Mouse (Mus musculus) liver, embryonic 13.5 days (tissue): ENCODE results near the gene Rgs16. TPM values are rescaled to one million over a fixed set of nuclear protein-coding genes. Genes with fewer than 3 reads are reported as not detected.
"Not testable (repeated sequence)": the region's sequence is repeated elsewhere in the genome, so short reads cannot be mapped to it uniquely, and the experiment has no call there.

Experiments
- ATAC-seq: fragments of 200-750 bp; cut with Nextera tagmentation; 2 replicates; pipeline ENCODE4 v1.8.0; 2017; ENCODE audit warnings: low read depth, mild to moderate bottlenecking, moderate number of reproducible peaks, moderate library complexity
- DNase-seq: peaks from one replicate; pipeline ENCODE4 v3.0.0; 2022
- H3K27ac ChIP-seq: fragments of 300-500 bp; sonication (generic); 2 replicates; pipeline ENCODE4 v1.5.1; 2015; ENCODE audit warnings: moderate library complexity, mild to moderate bottlenecking, inconsistent platforms
- H3K27me3 ChIP-seq: fragments of 300-500 bp; sonication (generic); 2 replicates; pipeline ENCODE4 v1.6.1; 2015; ENCODE audit warnings: mild to moderate bottlenecking, inconsistent platforms
- H3K36me3 ChIP-seq: fragments of 300-500 bp; sonication (generic); 2 replicates; pipeline ENCODE4 v1.6.1; 2015; ENCODE audit warnings: mild to moderate bottlenecking, inconsistent platforms
- H3K4me1 ChIP-seq: fragments of 300-500 bp; sonication (generic); replicated peaks from 2 replicates; pipeline ENCODE4 v1.6.1; 2015; ENCODE audit warnings: inconsistent platforms
- H3K4me2 ChIP-seq: fragments of 300-500 bp; sonication (generic); 2 replicates; pipeline ENCODE4 v1.6.1; 2015; ENCODE audit warnings: inconsistent platforms, mild to moderate bottlenecking, moderate library complexity
- H3K4me3 ChIP-seq: fragments of 300-500 bp; sonication (generic); replicated peaks from 2 replicates; pipeline ENCODE4 v1.5.1; 2015; ENCODE audit warnings: mild to moderate bottlenecking, inconsistent platforms
- H3K9ac ChIP-seq: fragments of 300-500 bp; sonication (generic); 2 replicates; pipeline ENCODE4 v1.6.1; 2015; ENCODE audit warnings: mild to moderate bottlenecking, inconsistent platforms
- H3K9me3 ChIP-seq: fragments of 300-500 bp; sonication (generic); replicated peaks from 2 replicates; pipeline ENCODE4 v1.6.1; 2016; ENCODE audit warnings: inconsistent platforms
- WGBS: fragments of 180-500 bp; shearing (Covaris S2); methylation state at CpG from one replicate; pipeline ENCODE4 v1.1.7; 2015; ENCODE audit not compliant: insufficient replicate concordance; 5-methylcytosine and 5-hydroxymethylcytosine counted together
- polyA plus RNA-seq: library from polyadenylated mRNA; unstranded; fragments of >200 nt; fragmentation: Nextera tagmentation; extraction: Ambion mirVana; gene quantifications from 2 replicates; pipeline ENCODE4 v1.2.1, GENCODE M21; 2015

Gene Rgs16
- polyA plus RNA-seq, 1 experiment from 2014 or later: 0.39 TPM

- Histone ChIP-seq H3K9me3 (no peaks in the 10 kb centered on the region), H3K9ac (no peak overlapping the region), H3K27me3 (no peaks in the 10 kb centered on the region), H3K27ac (no peak overlapping the region), H3K4me1 (peaks cover 3% of the 10 kb centered on the region; the same call in 1 of the 2 replicates), H3K4me3 (no peak overlapping the region), H3K36me3 (peaks cover 24% of the 10 kb centered on the region), H3K4me2 (no peak overlapping the region)
- DNase-seq (no peak), ATAC-seq (no peak)
- WGBS: 76% methylated on average over 11 of the region's 11 CpGs
Measured at GRCm38 (mm10) chr1:153764136-153764535, 24.0 kb downstream of the Rgs16 start.

- H3K4me3 ChIP-seq: no peak overlapping the region
- no peak for ATAC-seq
- H3K36me3 ChIP-seq: peaks cover 9% of the 10 kb centered on the region
- H3K4me2 ChIP-seq: no peak overlapping the region
- H3K4me1 ChIP-seq: peaks cover 4% of the 10 kb centered on the region; the same call in 1 of the 2 replicates
- H3K27ac ChIP-seq: no peak overlapping the region
- H3K27me3 ChIP-seq: no peaks in the 10 kb centered on the region
- DNase-seq: no peak
- no peak overlapping the region for H3K9ac ChIP-seq
- WGBS: 50% methylated on average over 8 of the region's 8 CpGs
- no peaks in the 10 kb centered on the region for H3K9me3 ChIP-seq
Measured at GRCm38 (mm10) chr1:153766298-153766697, 26.1 kb downstream of the Rgs16 start.

GRCm38 (mm10) chr1:153767281-153767680 lies 27.1 kb downstream of the Rgs16 start:
- Histone ChIP-seq H3K9me3 (no peaks in the 10 kb centered on the region), H3K4me3 (no peak overlapping the region), H3K27ac (no peak overlapping the region), H3K36me3 (peaks cover 1% of the 10 kb centered on the region), H3K9ac (no peak overlapping the region), H3K4me1 (peaks cover 4% of the 10 kb centered on the region; the same call in 1 of the 2 replicates), H3K27me3 (no peaks in the 10 kb centered on the region), H3K4me2 (no peak overlapping the region)
- DNase-seq (no peak), ATAC-seq (no peak)
- 68% methylated on average over 1 of the region's 1 CpGs for WGBS

- H3K4me3 ChIP-seq: no peak overlapping the region
Measured at GRCm38 (mm10) chr1:153768465-153768864, 28.3 kb downstream of the Rgs16 start.

GRCm38 (mm10) chr1:153769571-153769970 lies 29.4 kb downstream of the Rgs16 start:
- ATAC-seq: not testable (repeated sequence)

More at GRCm38 (mm10) chr1:153768465-153768864, 28.3 kb downstream of the Rgs16 start:
- Histone ChIP-seq H3K9me3 (no peaks in the 10 kb centered on the region), H3K4me2 (no peak overlapping the region), H3K27me3 (no peaks in the 10 kb centered on the region), H3K4me1 (peaks cover 4% of the 10 kb centered on the region; the same call in 1 of the 2 replicates), H3K27ac (no peak overlapping the region), H3K36me3 (no peaks in the 10 kb centered on the region), H3K9ac (no peak overlapping the region)
- WGBS: 30% methylated on average over 5 of the region's 5 CpGs
- DNase-seq: no peak
- ATAC-seq: no peak

GRCm38 (mm10) chr1:153769998-153770775 lies 30.0 kb downstream of the Rgs16 start:
- H3K4me3 ChIP-seq: no peak overlapping the region
- H3K4me1 ChIP-seq: peaks cover 4% of the 10 kb centered on the region; the same call in 1 of the 2 replicates
- DNase-seq (no peak), ATAC-seq (peak; percentile 55)
- H3K4me2 ChIP-seq: no peak overlapping the region
- no peaks in the 10 kb centered on the region for H3K9me3 ChIP-seq
- no peaks in the 10 kb centered on the region for H3K27me3 ChIP-seq
- H3K27ac ChIP-seq: peak overlapping the region; percentile 19; the same call in 1 of the 2 replicates
- no peaks in the 10 kb centered on the region for H3K36me3 ChIP-seq
- no peak overlapping the region for H3K9ac ChIP-seq
- 62% methylated on average over 10 of the region's 10 CpGs for WGBS

More at GRCm38 (mm10) chr1:153769571-153769970, 29.4 kb downstream of the Rgs16 start:
- not testable (repeated sequence) for H3K4me2 ChIP-seq, H3K36me3 ChIP-seq, H3K4me3 ChIP-seq, H3K27me3 ChIP-seq, H3K9me3 ChIP-seq, DNase-seq, H3K9ac ChIP-seq, H3K4me1 ChIP-seq
- WGBS: 55% methylated on average over 6 of the region's 6 CpGs
- H3K27ac ChIP-seq: 0 out of 2 replicates have a peak overlapping the region, but pooled peaks have one; percentile 19

GRCm38 (mm10) chr1:153770776-153771167 lies 30.6 kb downstream of the Rgs16 start:
- Histone ChIP-seq H3K36me3 (no peaks in the 10 kb centered on the region), H3K27me3 (no peaks in the 10 kb centered on the region), H3K9me3 (no peaks in the 10 kb centered on the region), H3K9ac (no peak overlapping the region), H3K4me1 (peaks cover 4% of the 10 kb centered on the region; the same call in 1 of the 2 replicates), H3K27ac (no peak overlapping the region), H3K4me2 (no peak overlapping the region), H3K4me3 (no peak overlapping the region)
- ATAC-seq (no peak), DNase-seq (no peak)
- WGBS: 75% methylated on average over 1 of the region's 1 CpGs

GRCm38 (mm10) chr1:153775174-153775573 lies 35.0 kb downstream of the Rgs16 start:
- H3K27ac ChIP-seq: no peak overlapping the region
- no peaks in the 10 kb centered on the region for H3K4me1 ChIP-seq
- WGBS: 74% methylated on average over 6 of the region's 6 CpGs
- no peak overlapping the region for H3K4me2 ChIP-seq
- H3K9ac ChIP-seq: no peak overlapping the region
- ATAC-seq: no peak
- no peaks in the 10 kb centered on the region for H3K9me3 ChIP-seq
- H3K36me3 ChIP-seq: no peaks in the 10 kb centered on the region
- no peaks in the 10 kb centered on the region for H3K27me3 ChIP-seq
- no peak overlapping the region for H3K4me3 ChIP-seq
- no peak for DNase-seq

GRCm38 (mm10) chr1:153776257-153776656 lies 36.1 kb downstream of the Rgs16 start:
- no peaks in the 10 kb centered on the region for H3K36me3 ChIP-seq
- H3K4me1 ChIP-seq: no peaks in the 10 kb centered on the region
- 77% methylated on average over 7 of the region's 7 CpGs for WGBS
- H3K4me3 ChIP-seq: no peak overlapping the region
- no peaks in the 10 kb centered on the region for H3K9me3 ChIP-seq
- H3K4me2 ChIP-seq: no peak overlapping the region
- no peak overlapping the region for H3K9ac ChIP-seq
- ATAC-seq: no peak
- no peaks in the 10 kb centered on the region for H3K27me3 ChIP-seq
- no peak overlapping the region for H3K27ac ChIP-seq
- DNase-seq: no peak

- WGBS: 74% methylated on average over 10 of the region's 10 CpGs
Measured at GRCm38 (mm10) chr1:153778205-153778604, 38.1 kb downstream of the Rgs16 start.

GRCm38 (mm10) chr1:153783339-153783738 lies 43.2 kb downstream of the Rgs16 start:
- H3K9me3 ChIP-seq: no peaks in the 10 kb centered on the region
- no peak for ATAC-seq
- no peak for DNase-seq
- H3K9ac ChIP-seq: no peak overlapping the region
- H3K4me1 ChIP-seq: no peaks in the 10 kb centered on the region
- H3K27ac ChIP-seq: no peak overlapping the region
- H3K4me2 ChIP-seq: no peak overlapping the region
- WGBS: 40% methylated on average over 1 of the region's 1 CpGs
- no peaks in the 10 kb centered on the region for H3K27me3 ChIP-seq
- no peaks in the 10 kb centered on the region for H3K36me3 ChIP-seq
- H3K4me3 ChIP-seq: no peak overlapping the region

More at GRCm38 (mm10) chr1:153778205-153778604, 38.1 kb downstream of the Rgs16 start:
- Histone ChIP-seq H3K9ac (no peak overlapping the region), H3K4me2 (no peak overlapping the region), H3K4me3 (no peak overlapping the region), H3K9me3 (no peaks in the 10 kb centered on the region), H3K4me1 (no peaks in the 10 kb centered on the region), H3K27ac (no peak overlapping the region), H3K36me3 (no peaks in the 10 kb centered on the region), H3K27me3 (no peaks in the 10 kb centered on the region)
- no peak for DNase-seq
- no peak for ATAC-seq

GRCm38 (mm10) chr1:153785608-153786007 lies 45.5 kb downstream of the Rgs16 start:
- Histone ChIP-seq H3K4me3 (no peak overlapping the region), H3K36me3 (no peaks in the 10 kb centered on the region), H3K4me1 (no peaks in the 10 kb centered on the region), H3K9me3 (no peaks in the 10 kb centered on the region), H3K9ac (no peak overlapping the region), H3K27ac (no peak overlapping the region), H3K4me2 (no peak overlapping the region), H3K27me3 (no peaks in the 10 kb centered on the region)
- no peak for DNase-seq
- 16% methylated on average over 4 of the region's 4 CpGs for WGBS
- ATAC-seq: no peak
